Comparison of ENCODE assay signal across 8 mouse cellular contexts in genomic region chr9:91364127-91364970, GRCm38 (mm10). TPM values are rescaled to one million over a fixed set of nuclear protein-coding genes. Genes with fewer than 3 reads are reported as not detected.
A peak's percentile ranks its signal among the peaks of the same experiment; 100 is the strongest.
DNase-seq lines count a peak whose midpoint lies in the region; ATAC-seq and TF ChIP-seq lines count a peak whose summit lies in the region.

No protein-coding gene starts in this region.

- H3K4me2 ChIP-seq in lung, embryonic 15.5 days: peak overlapping the region; percentile 39
- peak overlapping the region; percentile 62 for H3K4me2 ChIP-seq in hindbrain, postnatal 0 days (ENCODE audit: low read depth, low read length)
- peak overlapping the region; percentile 44 for H3K4me2 ChIP-seq in midbrain, postnatal 0 days (ENCODE audit: low read depth, low read length, poor library complexity, severe bottlenecking)

- no peak for DNase-seq in lung, postnatal 25 days (ENCODE audit: low spot score)
- DNase-seq in embryo, embryonic 10 days (ENCODE audit: low spot score): peak; percentile 61
- DNase-seq in hindbrain, postnatal 0 days (ENCODE audit: low spot score): peak; percentile 64
- peak; percentile 19 for DNase-seq in midbrain, postnatal 0 days (ENCODE audit: low spot score)
- no peak for DNase-seq in ovary, postnatal 36 days (ENCODE audit: low spot score)
- no peak for DNase-seq in thymus, postnatal 36 days
- DNase-seq in right cerebral cortex, adult 2 months (ENCODE audit: low spot score in 2 of 2): no peak

- no peaks in the 10 kb centered on the region for H3K9me3 ChIP-seq in lung, embryonic 15.5 days
- H3K9me3 ChIP-seq in hindbrain, postnatal 0 days (ENCODE audit: low read length): no peaks in the 10 kb centered on the region
- H3K9me3 ChIP-seq in midbrain, postnatal 0 days (ENCODE audit: low read length): no peaks in the 10 kb centered on the region

- no peak overlapping the region for H3K27ac ChIP-seq in lung, embryonic 15.5 days
- H3K27ac ChIP-seq in hindbrain, postnatal 0 days: peak overlapping the region; percentile 95
- peak overlapping the region; percentile 81 for H3K27ac ChIP-seq in midbrain, postnatal 0 days (ENCODE audit: low read depth, low read length)

- H3K36me3 ChIP-seq in lung, embryonic 15.5 days: no peaks in the 10 kb centered on the region
- H3K36me3 ChIP-seq in hindbrain, postnatal 0 days (ENCODE audit: insufficient read depth, low read length): no peaks in the 10 kb centered on the region
- H3K36me3 ChIP-seq in midbrain, postnatal 0 days (ENCODE audit: insufficient read depth, low read length): no peaks in the 10 kb centered on the region

- 0 out of 2 replicates have a peak, but pooled peaks have one; percentile 45 for ATAC-seq in lung, embryonic 15.5 days (ENCODE audit: borderline replicate concordance, extremely low read depth, low FRiP score, low TSS enrichment)
- ATAC-seq in hindbrain, postnatal 0 days: no peak
- ATAC-seq in midbrain, postnatal 0 days (ENCODE audit: low FRiP score): 0 out of 2 replicates have a peak, but pooled peaks have one; percentile 3

- WGBS in lung, embryonic 15.5 days: under 1% methylated on average over 77 of the region's 77 CpGs
- WGBS in hindbrain, postnatal 0 days: under 1% methylated on average over 77 of the region's 77 CpGs
- WGBS in midbrain, postnatal 0 days: 1% methylated on average over 77 of the region's 77 CpGs

- peaks cover 94% of the 10 kb centered on the region for H3K27me3 ChIP-seq in lung, embryonic 15.5 days
- peaks cover 4% of the 10 kb centered on the region; the same call in 1 of the 2 replicates for H3K27me3 ChIP-seq in hindbrain, postnatal 0 days (ENCODE audit: insufficient read depth, low read length)
- peaks cover 23% of the 10 kb centered on the region for H3K27me3 ChIP-seq in midbrain, postnatal 0 days (ENCODE audit: insufficient read depth, low read length)

- peaks cover 23% of the 10 kb centered on the region for H3K4me1 ChIP-seq in lung, embryonic 15.5 days
- no peaks in the 10 kb centered on the region for H3K4me1 ChIP-seq in hindbrain, postnatal 0 days (ENCODE audit: insufficient read depth, low read length)
- H3K4me1 ChIP-seq in midbrain, postnatal 0 days (ENCODE audit: insufficient read depth, low read length): no peaks in the 10 kb centered on the region

- peak overlapping the region; percentile 24 for H3K4me3 ChIP-seq in lung, embryonic 15.5 days
- peak overlapping the region; percentile 78 for H3K4me3 ChIP-seq in hindbrain, postnatal 0 days (ENCODE audit: low read length)
- H3K4me3 ChIP-seq in midbrain, postnatal 0 days (ENCODE audit: low read depth, low read length): peak overlapping the region; percentile 49

- no peak overlapping the region for H3K9ac ChIP-seq in lung, embryonic 15.5 days
- peak overlapping the region; percentile 97 for H3K9ac ChIP-seq in hindbrain, postnatal 0 days (replicated peaks; ENCODE audit: low read length)
- peak overlapping the region; percentile 64 for H3K9ac ChIP-seq in midbrain, postnatal 0 days (replicated peaks; ENCODE audit: low read length, poor library complexity, severe bottlenecking)

- TF ChIP-seq CTCF in hindbrain, postnatal 0 days (IDR thresholded peaks at IDR 0.05; ENCODE audit: low read depth): no peak
- no peak for TF ChIP-seq CTCF in midbrain, postnatal 0 days (IDR thresholded peaks at IDR 0.05)

RNA-seq across cellular contexts. Expression of gene Zic1, which starts 1.3 kb away (rescaled TPM):
- 0.04 and 0.09 TPM in 2 replicates for polyA plus RNA-seq in lung, embryonic 15.5 days (2015; fragmentation: Nextera tagmentation; extraction: Ambion mirVana)
- total RNA-seq in hindbrain, postnatal 0 days (2014; rRNA removed): 281 and 342 TPM in 2 replicates
- 19.7 and 21.5 TPM in 2 replicates for polyA plus RNA-seq in hindbrain, postnatal 0 days (2015; fragmentation: Nextera tagmentation; extraction: Ambion mirVana)
- 91.8 and 146 TPM in 2 replicates for total RNA-seq in midbrain, postnatal 0 days (2014; rRNA removed)
- 4.1 and 8.2 TPM in 2 replicates for polyA plus RNA-seq in midbrain, postnatal 0 days (2015; fragmentation: Nextera tagmentation; extraction: Ambion mirVana)

RNA-seq across cellular contexts. Expression of gene Zic4, which starts 2.1 kb away (rescaled TPM):
- polyA plus RNA-seq in lung, embryonic 15.5 days (2015; fragmentation: Nextera tagmentation; extraction: Ambion mirVana): 0.20 TPM in 1 of 2 replicates, not detected in the other
- total RNA-seq in hindbrain, postnatal 0 days (2014; rRNA removed): 107 and 144 TPM in 2 replicates
- polyA plus RNA-seq in hindbrain, postnatal 0 days (2015; fragmentation: Nextera tagmentation; extraction: Ambion mirVana): 51.0 and 58.2 TPM in 2 replicates
- 54.7 and 73.4 TPM in 2 replicates for total RNA-seq in midbrain, postnatal 0 days (2014; rRNA removed)
- polyA plus RNA-seq in midbrain, postnatal 0 days (2015; fragmentation: Nextera tagmentation; extraction: Ambion mirVana): 22.2 and 33.5 TPM in 2 replicates

Comparison
In these comparisons a context has a peak if more than half of its experiments do, and no peak if none do; other contexts are left out.
1. H3K4me3 ChIP-seq: peak in every context shown above with its lines; median percentile 78 in hindbrain, postnatal 0 days; 49 in midbrain, postnatal 0 days; 24 in lung, embryonic 15.5 days.
2. DNase-seq: peak in embryo, embryonic 10 days (single experiment), hindbrain, postnatal 0 days (single experiment) and midbrain, postnatal 0 days (single experiment); none in lung, postnatal 25 days (single experiment), ovary, postnatal 36 days (single experiment), thymus, postnatal 36 days (0 of 2) and right cerebral cortex, adult 2 months (0 of 2).
3. RNA of gene Zic4, which starts 2.1 kb away (polyA plus RNA-seq): 51.0 to 58.2 TPM in hindbrain, postnatal 0 days and 22.2 to 33.5 TPM in midbrain, postnatal 0 days; 0.20 TPM in lung, embryonic 15.5 days; every median in the first group is over 10 times any median in the second.
4. Peak in every context shown above with its lines, with median percentiles within 50 percentile points of each other: H3K4me2 ChIP-seq.